Mouse (Mus musculus): ENCODE measurements around the gene Gm45785. TPM values are rescaled to one million over a fixed set of nuclear protein-coding genes. Genes with fewer than 3 reads are reported as not detected.

The Gm45785 gene
- total RNA-seq, 1 experiment, result 0.89 TPM

GRCm38 (mm10) chr7:140834968-140835757 is 21.0 kb downstream of the Gm45785 start, which contains the start of gene Urah:
Urah (plus strand) TSS chr7:140835018.
- DNase-seq (ENCODE audit: low read depth, low spot score), result no peak
- H3K27ac ChIP-seq (ENCODE audit: insufficient read depth, low read depth, low read length, poor library complexity, severe bottlenecking), result no peak within 1 kb of the TSS
- TF ChIP-seq CHD2 (IDR thresholded peaks at IDR 0.05; ENCODE audit: low read depth, low read length) (no peak), HCFC1 (IDR thresholded peaks at IDR 0.05; ENCODE audit: borderline replicate concordance, insufficient read depth, low read length) (no peak), ZC3H11A (IDR thresholded peaks at IDR 0.05; ENCODE audit: borderline replicate concordance, low read depth, low read length) (no peak), MAFK (IDR thresholded peaks at IDR 0.05; ENCODE audit: insufficient read depth, low read depth, low read length) (no peak), ZNF384 (IDR thresholded peaks at IDR 0.05; ENCODE audit: low read depth, low read length) (no peak)
- in situ Hi-C loops (cut with MboI; ENCODE audit: low sequenced_read_pairs in 2 of 2, unreplicated experiment in 2 of 2), result loop anchor here in 1 of 2 experiments (25.0 kb wide), 1 partner anchor 227 kb away; the partner anchor contains the start of gene B4galnt4
- H3K36me3 ChIP-seq (ENCODE audit: control insufficient read depth, insufficient read depth, low read length, poor library complexity, severe bottlenecking), result peaks cover 4% of the 10 kb centered on the region; the same call in 1 of the 2 replicates
- no peaks in the 10 kb centered on the region for H3K9me3 ChIP-seq (ENCODE audit: control insufficient read depth, insufficient read depth, low read depth, low read length)
- peak within 1 kb of the TSS; percentile 58 to 72 for H3K4me3 ChIP-seq (ENCODE audit: insufficient read depth in 1 of 2, low read depth in 1 of 2, low read length in 2 of 2, poor library complexity in 1 of 2, severe bottlenecking in 1 of 2)
- H3K4me1 ChIP-seq (ENCODE audit: control insufficient read depth in 2 of 2, insufficient read depth in 2 of 2, low read length in 2 of 2, poor library complexity in 1 of 2), result peaks cover 0 to 7% of the 10 kb centered on the region in 2 experiments; a peak in 2 of 4 replicates
- H3K9ac ChIP-seq (ENCODE audit: insufficient read depth, low read depth, low read length, poor library complexity, severe bottlenecking), result peak within 1 kb of the TSS; percentile 56

GRCm38 (mm10) chr7:140833341-140833740 is 22.8 kb downstream of the Gm45785 start:
- no peak for TF ChIP-seq ZC3H11A (IDR thresholded peaks at IDR 0.05; ENCODE audit: borderline replicate concordance, low read depth, low read length)
- TF ChIP-seq HCFC1 (IDR thresholded peaks at IDR 0.05; ENCODE audit: borderline replicate concordance, insufficient read depth, low read length), result no peak
- TF ChIP-seq CHD2 (IDR thresholded peaks at IDR 0.05; ENCODE audit: low read depth, low read length), result no peak
- no peak for TF ChIP-seq ZNF384 (IDR thresholded peaks at IDR 0.05; ENCODE audit: low read depth, low read length)
- no peak for TF ChIP-seq MAFK (IDR thresholded peaks at IDR 0.05; ENCODE audit: insufficient read depth, low read depth, low read length)
- Histone ChIP-seq H3K36me3 (ENCODE audit: control insufficient read depth, insufficient read depth, low read length, poor library complexity, severe bottlenecking) (peaks cover 4% of the 10 kb centered on the region; the same call in 1 of the 2 replicates), H3K27ac (ENCODE audit: insufficient read depth, low read depth, low read length, poor library complexity, severe bottlenecking) (no peak overlapping the region), H3K4me1 (ENCODE audit: control insufficient read depth in 2 of 2, insufficient read depth in 2 of 2, low read length in 2 of 2, poor library complexity in 1 of 2) (peaks cover 0 to 4% of the 10 kb centered on the region in 2 experiments; a peak in 1 of 4 replicates), H3K4me3 (ENCODE audit: insufficient read depth in 1 of 2, low read depth in 1 of 2, low read length in 2 of 2, poor library complexity in 1 of 2, severe bottlenecking in 1 of 2) (no peak overlapping the region), H3K9me3 (ENCODE audit: control insufficient read depth, insufficient read depth, low read depth, low read length) (no peaks in the 10 kb centered on the region), H3K9ac (ENCODE audit: insufficient read depth, low read depth, low read length, poor library complexity, severe bottlenecking) (no peak overlapping the region)
- in situ Hi-C loops (cut with MboI; ENCODE audit: low sequenced_read_pairs in 2 of 2, unreplicated experiment in 2 of 2), result loop anchor here in 1 of 2 experiments (25.0 kb wide), 1 partner anchor 229 kb away; the partner anchor contains the start of gene B4galnt4
- DNase-seq (ENCODE audit: low read depth, low spot score), result no peak

- no peak overlapping the region for H3K4me3 ChIP-seq (ENCODE audit: insufficient read depth in 1 of 2, low read depth in 1 of 2, low read length in 2 of 2, poor library complexity in 1 of 2, severe bottlenecking in 1 of 2)
- DNase-seq (ENCODE audit: low read depth, low spot score), result no peak
- no peak overlapping the region for H3K27ac ChIP-seq (ENCODE audit: insufficient read depth, low read depth, low read length, poor library complexity, severe bottlenecking)
- no peaks in the 10 kb centered on the region for H3K9me3 ChIP-seq (ENCODE audit: control insufficient read depth, insufficient read depth, low read depth, low read length)
- H3K36me3 ChIP-seq (ENCODE audit: control insufficient read depth, insufficient read depth, low read length, poor library complexity, severe bottlenecking), result no peaks in the 10 kb centered on the region
- no peak overlapping the region for H3K9ac ChIP-seq (ENCODE audit: insufficient read depth, low read depth, low read length, poor library complexity, severe bottlenecking)
- TF ChIP-seq HCFC1 (IDR thresholded peaks at IDR 0.05; ENCODE audit: borderline replicate concordance, insufficient read depth, low read length) (no peak), CHD2 (IDR thresholded peaks at IDR 0.05; ENCODE audit: low read depth, low read length) (no peak), ZNF384 (IDR thresholded peaks at IDR 0.05; ENCODE audit: low read depth, low read length) (no peak), ZC3H11A (IDR thresholded peaks at IDR 0.05; ENCODE audit: borderline replicate concordance, low read depth, low read length) (no peak), MAFK (IDR thresholded peaks at IDR 0.05; ENCODE audit: insufficient read depth, low read depth, low read length) (no peak)
- in situ Hi-C loops (cut with MboI; ENCODE audit: low sequenced_read_pairs in 2 of 2, unreplicated experiment in 2 of 2), result loop anchor here in 1 of 2 experiments (25.0 kb wide), 1 partner anchor 231 kb away; the partner anchor contains the start of gene B4galnt4
- peaks cover 0 to 7% of the 10 kb centered on the region in 2 experiments; a peak in 1 of 4 replicates for H3K4me1 ChIP-seq (ENCODE audit: control insufficient read depth in 2 of 2, insufficient read depth in 2 of 2, low read length in 2 of 2, poor library complexity in 1 of 2)
Measured at GRCm38 (mm10) chr7:140831447-140831846, 24.7 kb downstream of the Gm45785 start.

- Histone ChIP-seq H3K4me1 (ENCODE audit: control insufficient read depth in 2 of 2, insufficient read depth in 2 of 2, low read length in 2 of 2, poor library complexity in 1 of 2) (peaks cover 0 to 3% of the 10 kb centered on the region in 2 experiments; a peak in 1 of 4 replicates), H3K36me3 (ENCODE audit: control insufficient read depth, insufficient read depth, low read length, poor library complexity, severe bottlenecking) (no peaks in the 10 kb centered on the region), H3K4me3 (ENCODE audit: insufficient read depth in 1 of 2, low read depth in 1 of 2, low read length in 2 of 2, poor library complexity in 1 of 2, severe bottlenecking in 1 of 2) (no peak overlapping the region), H3K27ac (ENCODE audit: insufficient read depth, low read depth, low read length, poor library complexity, severe bottlenecking) (no peak overlapping the region), H3K9me3 (ENCODE audit: control insufficient read depth, insufficient read depth, low read depth, low read length) (no peaks in the 10 kb centered on the region), H3K9ac (ENCODE audit: insufficient read depth, low read depth, low read length, poor library complexity, severe bottlenecking) (no peak overlapping the region)
- in situ Hi-C loops (cut with MboI; ENCODE audit: low sequenced_read_pairs in 2 of 2, unreplicated experiment in 2 of 2), result loop anchor here in 1 of 2 experiments (25.0 kb wide), 1 partner anchor 234 kb away; the partner anchor contains the start of gene B4galnt4
- DNase-seq (ENCODE audit: low read depth, low spot score), result no peak
- TF ChIP-seq CHD2 (IDR thresholded peaks at IDR 0.05; ENCODE audit: low read depth, low read length) (no peak), ZC3H11A (IDR thresholded peaks at IDR 0.05; ENCODE audit: borderline replicate concordance, low read depth, low read length) (no peak), ZNF384 (IDR thresholded peaks at IDR 0.05; ENCODE audit: low read depth, low read length) (no peak), MAFK (IDR thresholded peaks at IDR 0.05; ENCODE audit: insufficient read depth, low read depth, low read length) (no peak), HCFC1 (IDR thresholded peaks at IDR 0.05; ENCODE audit: borderline replicate concordance, insufficient read depth, low read length) (no peak)
Measured at GRCm38 (mm10) chr7:140828171-140828881, 27.8 kb downstream of the Gm45785 start.

Data from ES-E14 (cell line).